ENCODE assay signal across 19 mouse cellular contexts in the genomic region with DNA sequence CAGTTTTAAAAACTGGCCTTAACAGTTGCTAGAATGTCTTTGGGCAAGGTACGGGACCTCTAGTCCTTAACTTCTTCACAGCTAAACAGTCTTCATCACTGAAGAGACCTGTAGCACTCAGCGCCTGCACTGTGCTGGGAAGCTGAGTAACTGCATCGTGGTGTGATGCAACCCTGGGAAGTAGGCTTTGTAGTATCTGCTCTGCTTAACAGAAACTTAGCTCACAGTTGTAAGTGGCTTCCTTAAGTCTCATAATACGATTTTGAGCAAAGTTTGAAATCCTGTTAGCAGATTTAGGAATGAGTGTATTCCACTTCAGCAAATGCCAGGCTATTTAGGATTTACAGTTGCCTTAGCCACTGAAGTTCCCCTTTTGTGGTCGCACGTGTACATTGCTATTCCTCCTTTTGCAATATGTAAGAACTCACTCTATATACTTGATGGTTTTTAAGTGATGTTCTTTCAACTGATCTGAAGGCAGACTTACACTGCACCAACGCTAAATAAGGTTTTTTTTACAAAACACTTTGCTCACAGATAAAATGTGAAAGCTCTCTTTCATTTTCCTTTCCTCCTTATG.
DNase-seq lines count a peak whose midpoint lies in the region; ATAC-seq and TF ChIP-seq lines count a peak whose summit lies in the region.
"Had no signal": no experiment of that assay in that cellular context is flagged by ENCODE, and none has a peak within 500 bp of the region (broad histone marks: within the 10 kb centered on the region; RNA-seq: fewer than 3 reads in every experiment).

No protein-coding gene starts in this region.

- peaks cover 17% of the 10 kb centered on the region for H3K4me1 ChIP-seq in lung, embryonic 16.5 days (replicated peaks; ENCODE audit: control insufficient read depth, insufficient read depth, low read length)
- peaks cover 26% of the 10 kb centered on the region for H3K4me1 ChIP-seq in lung, adult 2 months (ENCODE audit: control insufficient read depth, insufficient read depth, low read length)
- peaks cover 18 to 60% of the 10 kb centered on the region in 2 experiments for H3K4me1 ChIP-seq in CH12.LX (ENCODE audit: control insufficient read depth in 1 of 2, insufficient read depth in 2 of 2)
- H3K4me1 ChIP-seq: hindbrain, embryonic 12.5 days; stomach, embryonic 15.5 days had no signal

- no peak overlapping the region for H3K9ac ChIP-seq in lung, embryonic 16.5 days (ENCODE audit: low read length)
- H3K9ac ChIP-seq in CH12.LX (ENCODE audit: insufficient read depth, low read depth), result no peak overlapping the region
- H3K9ac ChIP-seq: embryonic facial prominence, embryonic 15.5 days; hindbrain, embryonic 12.5 days; neural tube, embryonic 13.5 days; stomach, embryonic 15.5 days had no signal

- no peak overlapping the region for H3K4me3 ChIP-seq in lung, embryonic 16.5 days (ENCODE audit: low read length)
- H3K4me3 ChIP-seq in lung, adult 2 months (replicated peaks; ENCODE audit: extremely low read depth, low read depth, low read length), result no peak overlapping the region
- H3K4me3 ChIP-seq in CH12.LX (replicated peaks in 1 of 3; ENCODE audit: low read depth in 2 of 3, low read length in 2 of 3, poor library complexity in 1 of 3) (no peak overlapping the region), myocyte (no peak overlapping the region)
- H3K4me3 ChIP-seq: embryonic facial prominence, embryonic 15.5 days; hindbrain, embryonic 12.5 days; neural tube, embryonic 13.5 days; stomach, embryonic 15.5 days had no signal

- TF ChIP-seq CTCF in lung, adult 2 months (IDR thresholded peaks at IDR 0.05; ENCODE audit: insufficient read depth, low read length), result no peak
- TF ChIP-seq CTCF in CH12.LX (conservative IDR thresholded peaks at IDR 0.05 in 1 of 2, IDR thresholded peaks at IDR 0.05 in 1 of 2; ENCODE audit: low read depth in 2 of 2, low read length in 2 of 2), result no peak

- H3K27me3 ChIP-seq in lung, embryonic 16.5 days (ENCODE audit: control insufficient read depth, insufficient read depth, low read depth, low read length), result no peaks in the 10 kb centered on the region
- H3K27me3 ChIP-seq in CH12.LX (replicated peaks) (no peaks in the 10 kb centered on the region), myocyte (ENCODE audit: control insufficient read depth, insufficient read depth, insufficient read length) (no peaks in the 10 kb centered on the region)
- H3K27me3 ChIP-seq: embryonic facial prominence, embryonic 15.5 days; hindbrain, embryonic 12.5 days; neural tube, embryonic 13.5 days; stomach, embryonic 15.5 days had no signal

- no peak for TF ChIP-seq POLR2A in lung, adult 2 months (IDR thresholded peaks at IDR 0.05; ENCODE audit: borderline replicate concordance, extremely low read depth, low read depth, low read length)
- TF ChIP-seq POLR2A in CH12.LX (IDR thresholded peaks at IDR 0.05; ENCODE audit: low read depth, low read length) (no peak), myocyte (IDR thresholded peaks at IDR 0.05; ENCODE audit: insufficient read length, low read depth) (no peak)

- 67% methylated on average over 7 of the region's 7 CpGs for WGBS in lung, embryonic 16.5 days
- 61% methylated on average over 7 of the region's 7 CpGs for WGBS in lung, adult 2 months

- no peak overlapping the region for H3K4me2 ChIP-seq in lung, embryonic 16.5 days (ENCODE audit: low read depth, low read length)
- H3K4me2 ChIP-seq in CH12.LX (ENCODE audit: insufficient read depth, low read depth, poor library complexity, severe bottlenecking) (no peak overlapping the region), myocyte (ENCODE audit: low read depth) (no peak overlapping the region)
- H3K4me2 ChIP-seq: embryonic facial prominence, embryonic 15.5 days; hindbrain, embryonic 12.5 days; neural tube, embryonic 13.5 days; stomach, embryonic 15.5 days had no signal

- peaks cover 31% of the 10 kb centered on the region for H3K79me2 ChIP-seq in CH12.LX (replicated peaks; ENCODE audit: control insufficient read depth, extremely low read depth, insufficient read depth, poor library complexity, severe bottlenecking)
- peaks cover 35% of the 10 kb centered on the region for H3K79me2 ChIP-seq in myocyte (ENCODE audit: control insufficient read depth, insufficient read depth)

- peak overlapping the region; percentile 20; the same call in 1 of the 2 replicates for H3K27ac ChIP-seq in lung, embryonic 16.5 days (ENCODE audit: low read length)
- H3K27ac ChIP-seq in CH12.LX (ENCODE audit: insufficient read depth, low read depth), result no peak overlapping the region
- H3K27ac ChIP-seq: embryonic facial prominence, embryonic 15.5 days; hindbrain, embryonic 12.5 days; kidney, postnatal 0 days; macrophage; neural tube, embryonic 13.5 days; stomach, embryonic 15.5 days had no signal

- dilution Hi-C loops in CH12.LX (cut with MboI; ENCODE audit: extremely low pct_ligation_motif_present, extremely low pct_unique_long_range_greater_than_20kb, low sequenced_read_pairs), result no loop called here

- in situ Hi-C loops in CH12.LX (cut with MboI; ENCODE audit: low pct_ligation_motif_present, low pct_unique_long_range_greater_than_20kb, low sequenced_read_pairs), result no loop called here

- TF ChIP-seq EP300 in CH12.LX (IDR thresholded peaks at IDR 0.05; ENCODE audit: low read length), result peak; percentile 15; the same call in 1 of the 2 replicates

- no peak for DNase-seq in lung, adult 2 months
- no peak for DNase-seq in CH12.LX (ENCODE audit: extremely low read depth)
- no peak for DNase-seq in urinary bladder, postnatal 14 days (ENCODE audit: low spot score)
- DNase-seq in urinary bladder, postnatal 36 days (ENCODE audit: low spot score in 2 of 2), result no peak
- DNase-seq in natural killer cell, adult 2 months (ENCODE audit: low spot score in 2 of 2), result no peak
- DNase-seq: adrenal gland, adult 2 months; cerebellum, adult 2 months; thymus, postnatal 25 days had no signal

- no peak for ATAC-seq in lung, embryonic 16.5 days (ENCODE audit: low read depth)
- peak; percentile 86 for ATAC-seq in common myeloid progenitor, adult 5-6 weeks (replicated peaks; ENCODE audit: low read depth, poor library complexity, severe bottlenecking)
- ATAC-seq: CD4-positive, CD25-positive, alpha-beta regulatory T cell, adult 4 months; midbrain, embryonic 16.5 days had no signal

- H3ac ChIP-seq in myocyte (ENCODE audit: control insufficient read depth, insufficient read length), result no peak overlapping the region

- no peaks in the 10 kb centered on the region for H3K9me3 ChIP-seq in lung, embryonic 16.5 days (ENCODE audit: control insufficient read depth, low read length)
- H3K9me3 ChIP-seq in CH12.LX (replicated peaks; ENCODE audit: low read length), result no peaks in the 10 kb centered on the region
- H3K9me3 ChIP-seq: embryonic facial prominence, embryonic 15.5 days; hindbrain, embryonic 12.5 days; neural tube, embryonic 13.5 days; stomach, embryonic 15.5 days had no signal

- peaks cover 10% of the 10 kb centered on the region for H3K36me3 ChIP-seq in lung, embryonic 16.5 days (ENCODE audit: control insufficient read depth, insufficient read depth, low read length)
- H3K36me3 ChIP-seq in CH12.LX (replicated peaks in 1 of 2; ENCODE audit: control insufficient read depth in 1 of 2, insufficient read depth in 1 of 2, low read length in 1 of 2), result peaks cover 29 to 74% of the 10 kb centered on the region in 2 experiments
- no peaks in the 10 kb centered on the region for H3K36me3 ChIP-seq in myocyte (ENCODE audit: control insufficient read depth, insufficient read depth)

- TF ChIP-seq RAD21 in CH12.LX (IDR thresholded peaks at IDR 0.05; ENCODE audit: low read depth, low read length), result no peak

TF ChIP-seq in CH12.LX, 34 proteins besides CTCF, POLR2A, EP300 and RAD21:
- no peak for TF ChIP-seq MXI1 (IDR thresholded peaks at IDR 0.05; ENCODE audit: low read depth, low read length)
- TF ChIP-seq BHLHE40 (IDR thresholded peaks at IDR 0.05; ENCODE audit: low read depth, low read length), result peak; percentile 58; the same call in 1 of the 2 replicates

TF ChIP-seq in myocyte, 11 proteins besides CTCF, POLR2A, EP300 and RAD21:
- TF ChIP-seq TCF3 (IDR thresholded peaks at IDR 0.05; ENCODE audit: insufficient read length, low read depth) (no peak), CEBPB (IDR thresholded peaks at IDR 0.05; ENCODE audit: insufficient read depth, poor library complexity, severe bottlenecking) (peak; percentile 81)
